Mouse (Mus musculus) kidney, adult 8-10 months (tissue): ENCODE data around the gene Fam120c.
"Not testable (repeated sequence)": the region's sequence is repeated elsewhere in the genome, so short reads cannot be mapped to it uniquely, and the experiment has no call there.

Source experiments
- DNase-seq, 2 experiments: peaks; one replicate each; pipeline ENCODE4 v3.0.0; 2022

The Fam120c gene

DNA sequence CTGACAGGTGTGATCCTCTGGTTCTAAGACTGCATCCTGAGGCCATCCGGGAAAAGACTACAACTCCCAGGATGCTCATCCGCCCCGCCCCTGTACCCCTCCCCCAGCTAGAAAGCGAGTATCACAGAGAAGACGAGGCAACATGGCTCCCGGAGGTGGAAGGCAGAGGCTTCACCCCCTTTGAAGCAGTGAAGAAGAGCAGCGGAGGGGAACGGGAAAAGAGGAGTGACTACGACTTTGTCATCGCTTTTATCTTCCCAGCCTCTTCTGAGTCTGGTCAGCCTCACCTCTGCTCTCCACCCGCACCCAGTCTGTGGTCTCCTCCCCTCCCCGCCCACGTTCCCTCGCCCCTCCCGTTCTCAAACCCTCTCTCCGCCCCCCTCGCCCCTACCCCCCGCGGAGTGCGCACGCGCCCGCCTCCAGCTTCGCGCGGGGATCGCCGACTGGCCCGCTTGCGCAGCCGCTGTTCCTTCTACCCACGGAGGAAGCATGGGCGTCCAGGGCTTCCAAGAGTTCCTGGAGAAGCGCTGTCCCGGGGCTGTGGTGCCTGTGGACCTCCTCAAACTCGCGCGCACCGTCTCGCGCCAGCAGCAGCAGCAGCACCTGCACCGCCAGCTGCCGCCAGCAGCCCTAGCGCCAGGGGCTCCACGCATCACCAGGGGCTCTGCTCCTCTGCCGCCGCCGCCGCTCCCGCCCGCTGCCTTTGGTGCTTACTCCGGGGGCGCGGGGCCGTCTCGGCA lies at the start of gene Fam120c:
Gene Fam120c (plus strand): TSS at position 415 of the 740 bp plus-strand sequence.
- peak; percentile 77 to 82 for DNase-seq

DNA sequence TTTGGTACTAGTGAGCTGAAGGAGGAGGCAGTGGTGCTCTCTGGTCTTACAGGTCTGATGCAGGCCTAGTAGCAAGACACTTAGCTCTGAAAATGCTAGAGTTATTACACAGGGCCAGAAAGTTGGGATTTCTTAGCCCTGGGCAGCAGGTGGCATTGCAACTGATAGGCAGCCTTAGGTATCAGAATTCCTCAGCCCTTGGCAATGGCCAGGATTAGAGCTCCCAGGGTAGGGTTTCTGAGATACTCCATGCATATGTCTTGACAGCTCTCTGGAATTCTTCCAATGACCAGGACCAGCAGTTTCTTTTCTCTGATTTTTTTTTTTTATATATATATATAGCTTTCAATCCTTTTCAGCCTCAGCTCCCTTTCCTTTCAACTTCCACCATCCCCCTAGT lies 45.6 kb upstream of the Fam120c start:
- DNase-seq, result no peak

- DNase-seq, result no peak
Measured at GRCm38 (mm10) chrX:151313732-151314131, 30.2 kb upstream of the Fam120c start.

GRCm38 (mm10) chrX:151333615-151334014 lies 10.4 kb upstream of the Fam120c start:
- DNase-seq, result no peak

GRCm38 (mm10) chrX:151337804-151338203 lies 6.2 kb upstream of the Fam120c start:
- peak; percentile 7 to 25 for DNase-seq

- peak; percentile 45 to 50 for DNase-seq
Measured at GRCm38 (mm10) chrX:151344501-151344984, 568 bp downstream of the Fam120c start.

- no peak for DNase-seq
Measured at GRCm38 (mm10) chrX:151345333-151346125, 1.6 kb downstream of the Fam120c start.

- DNase-seq, result no peak
Measured at GRCm38 (mm10) chrX:151347278-151347677, 3.3 kb downstream of the Fam120c start.

GRCm38 (mm10) chrX:151349322-151349721 lies 5.3 kb downstream of the Fam120c start:
- no peak for DNase-seq

- no peak for DNase-seq
Measured at GRCm38 (mm10) chrX:151418801-151419200, 74.8 kb downstream of the Fam120c start.

GRCm38 (mm10) chrX:151420791-151421190 lies 76.8 kb downstream of the Fam120c start:
- DNase-seq, result no peak

GRCm38 (mm10) chrX:151443637-151444036 lies 99.7 kb downstream of the Fam120c start:
- no peak for DNase-seq

DNA sequence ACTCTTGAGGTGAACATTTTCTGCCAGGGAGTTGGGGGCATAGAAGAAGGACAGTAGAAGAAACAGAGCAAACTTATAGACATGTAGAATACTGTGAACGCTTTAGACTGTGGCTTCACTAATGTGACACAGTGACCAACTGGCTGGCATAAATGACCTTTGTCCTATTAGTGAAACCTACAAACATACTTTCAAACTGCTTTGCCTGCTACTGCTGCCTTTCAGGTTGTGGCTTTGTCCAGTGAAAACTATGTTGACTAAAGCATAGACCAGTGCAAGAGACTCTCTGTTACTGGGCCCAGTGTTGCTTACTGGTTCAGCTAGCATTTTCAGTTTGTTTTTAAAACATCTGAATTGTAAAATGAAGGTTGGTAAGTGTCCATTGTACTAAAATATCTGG lies 100.2 kb downstream of the Fam120c start:
- DNase-seq, result no peak

DNA sequence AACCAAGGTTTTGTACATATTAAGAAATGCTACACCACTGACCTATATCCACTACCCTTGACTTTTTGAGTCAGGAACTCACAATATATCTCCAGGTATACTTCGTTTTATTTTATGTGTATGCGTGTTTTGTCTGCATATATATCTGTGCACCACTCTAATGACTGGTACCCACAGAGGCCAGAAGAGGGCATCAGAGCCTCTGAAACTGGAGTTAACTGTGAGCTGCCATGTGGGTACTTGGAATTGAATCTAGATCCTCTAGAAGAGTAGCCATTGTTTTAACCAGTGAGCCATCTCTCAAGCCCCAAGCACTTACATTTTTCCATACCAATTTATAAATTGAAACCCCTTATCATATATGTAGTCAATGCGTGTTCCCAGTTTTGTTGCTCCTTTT lies 144.2 kb downstream of the Fam120c start:
- DNase-seq, result no peak

- not testable (repeated sequence) for DNase-seq
Measured at GRCm38 (mm10) chrX:151493269-151493668, 149.3 kb downstream of the Fam120c start.

DNA sequence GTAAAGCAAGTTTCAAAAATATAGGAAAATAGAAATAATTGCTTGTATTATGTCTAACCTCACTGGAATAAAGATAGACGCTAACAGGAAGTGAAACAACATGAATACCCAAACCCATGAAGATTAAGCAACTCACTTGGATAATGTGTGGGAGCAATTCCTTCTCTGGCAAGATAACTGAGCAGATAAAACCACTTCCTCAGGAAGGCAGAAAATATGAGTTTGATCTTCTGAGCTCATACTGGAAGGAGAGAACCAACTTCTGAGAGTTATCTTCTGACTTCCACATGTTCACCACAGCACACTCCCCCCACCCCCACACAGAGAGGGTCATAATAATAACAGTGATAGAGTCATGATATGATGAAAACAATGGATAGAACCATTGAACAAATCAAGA lies 152.6 kb downstream of the Fam120c start:
- DNase-seq, result no peak

GRCm38 (mm10) chrX:151508536-151508935 lies 164.6 kb downstream of the Fam120c start:
- DNase-seq, result no peak

DNA sequence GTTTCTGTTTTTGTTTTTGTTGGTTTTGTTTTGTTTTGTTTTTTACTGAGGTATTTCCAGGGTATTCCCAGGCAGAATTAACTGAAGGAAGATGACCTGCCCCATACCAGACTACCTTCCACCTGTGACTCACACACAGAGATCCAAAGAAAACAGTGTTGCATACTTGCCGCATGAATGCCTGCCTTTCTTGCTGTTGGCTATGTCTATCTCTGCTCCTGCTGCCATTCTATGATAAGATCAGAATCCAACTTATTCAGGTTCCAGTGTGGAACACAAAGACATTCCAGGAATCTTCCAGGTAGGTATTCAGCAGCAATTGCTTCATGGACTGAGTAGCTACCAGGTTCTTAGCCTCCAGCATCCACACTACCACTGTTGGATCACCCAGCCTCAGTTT lies 165.9 kb downstream of the Fam120c start:
- no peak for DNase-seq

- no peak for DNase-seq
Measured at GRCm38 (mm10) chrX:151513066-151513465, 169.1 kb downstream of the Fam120c start.

DNA sequence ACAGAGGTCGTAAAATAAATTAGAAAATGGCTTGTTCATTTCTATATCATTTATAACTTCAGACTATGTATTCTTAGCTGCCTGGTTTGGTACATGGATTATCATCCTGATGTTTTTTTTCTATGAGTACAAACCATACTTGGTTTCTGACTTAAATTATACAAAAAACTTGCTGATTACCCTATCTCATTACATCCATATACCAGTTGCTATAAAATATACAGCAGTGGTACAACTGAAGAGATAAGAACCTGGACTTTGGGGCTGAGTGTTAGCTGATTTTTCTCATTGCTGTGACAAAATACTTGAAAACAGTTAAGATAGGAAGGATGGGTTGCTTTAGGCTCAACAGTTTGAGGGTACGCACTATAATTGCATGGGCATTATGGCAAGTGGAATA lies 169.7 kb downstream of the Fam120c start:
- no peak for DNase-seq

DNA sequence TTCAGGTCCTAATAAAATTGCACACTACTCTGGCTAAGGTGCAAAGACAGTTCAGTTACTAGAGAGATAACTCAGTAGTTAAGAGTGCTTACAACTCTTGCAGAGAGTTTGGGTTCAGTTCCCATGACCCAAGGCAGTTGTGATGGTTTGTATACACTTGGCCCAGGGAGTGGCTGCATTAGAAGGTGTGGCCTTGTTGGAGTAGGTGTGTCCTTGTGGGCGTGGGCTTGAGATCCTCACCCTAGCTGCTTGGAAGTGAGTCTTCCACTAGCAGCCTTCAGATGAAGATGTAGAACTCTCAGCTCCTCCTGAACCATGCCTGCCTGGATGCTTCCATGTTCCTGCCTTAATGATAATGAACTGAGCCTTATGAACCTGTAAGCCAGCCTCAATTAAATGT lies 174.2 kb downstream of the Fam120c start:
- DNase-seq, result no peak

DNA sequence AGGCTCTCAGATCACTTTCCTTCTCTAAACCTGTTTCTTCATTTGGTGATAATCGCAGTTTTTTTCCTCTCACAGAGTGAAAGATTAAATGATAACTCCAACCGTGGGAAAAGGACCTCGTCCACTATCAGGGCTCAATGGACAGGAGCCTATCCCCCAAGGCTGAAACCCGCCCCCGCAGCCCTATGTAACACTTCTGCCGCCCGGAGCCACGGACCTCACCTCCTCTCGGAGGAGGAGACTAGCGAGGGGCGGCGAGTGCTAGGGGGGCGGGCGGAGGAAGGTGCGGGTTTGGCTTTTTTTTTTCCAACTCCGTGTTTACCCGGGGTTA lies 176.1 kb downstream of the Fam120c start:
- DNase-seq, result no peak

DNA sequence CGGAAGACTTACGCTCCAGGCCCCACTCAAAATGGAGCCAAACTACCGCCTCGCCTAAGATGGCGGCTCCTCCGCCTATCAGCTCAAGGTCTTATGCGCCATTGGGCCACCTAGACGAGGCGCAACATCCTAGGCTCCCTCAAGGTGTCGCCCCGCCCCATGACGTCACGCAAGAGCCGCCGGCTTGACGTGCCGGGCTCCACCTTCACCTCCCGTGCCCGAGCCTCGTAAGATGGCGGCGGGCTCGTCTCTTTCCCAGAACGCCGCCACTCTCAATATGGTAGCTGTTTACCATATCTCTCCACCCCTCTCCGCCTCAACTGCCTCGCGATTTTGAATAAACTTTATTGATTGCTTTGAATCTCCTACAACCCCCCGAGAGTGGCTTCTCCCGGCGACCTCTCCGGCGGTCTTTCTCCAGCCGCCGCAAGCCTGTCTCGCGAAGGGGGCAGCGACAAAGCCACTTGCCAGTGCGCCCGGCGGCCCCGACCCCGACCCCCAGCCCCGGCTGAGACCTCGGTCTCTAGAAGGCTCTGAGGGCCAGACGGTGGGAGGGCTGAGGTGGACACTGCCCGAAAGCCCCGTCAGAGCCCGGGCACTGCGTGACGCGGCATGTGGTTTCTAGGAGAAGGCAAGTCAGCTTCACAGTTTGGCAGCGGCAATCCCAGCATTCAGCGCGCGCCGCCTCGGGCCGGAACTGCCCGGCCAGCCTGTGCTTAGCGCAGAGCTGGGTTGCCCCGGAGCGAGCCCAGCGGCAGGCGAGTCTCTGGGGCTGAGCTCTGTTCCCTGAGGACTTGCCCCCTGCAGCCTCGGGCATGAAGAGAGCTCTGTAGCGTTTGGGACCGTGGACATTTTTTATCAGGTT lies 176.7 kb downstream of the Fam120c start, which contains the start of gene Phf8:
Gene Phf8 (plus strand): TSS at position 215 of the 865 bp plus-strand sequence.
- DNase-seq, result peak; percentile 96 to 97
